In genomic region chr9:27109533-27110514, GRCm38 (mm10) we compare ENCODE assay signal across 9 mouse cellular contexts. TPM values are rescaled to one million over a fixed set of nuclear protein-coding genes. Genes with fewer than 3 reads are reported as not detected.
DNase-seq lines count a peak whose midpoint lies in the region; ATAC-seq lines count a peak whose summit lies in the region.
"Had no signal": no experiment of that assay in that cellular context is flagged by ENCODE, and none has a peak within 500 bp of the region (broad histone marks: within the 10 kb centered on the region; RNA-seq: fewer than 3 reads in every experiment).

No protein-coding gene starts in this region.

- peaks cover 20% of the 10 kb centered on the region for H3K4me1 ChIP-seq in forebrain, embryonic 16.5 days (replicated peaks; ENCODE audit: control insufficient read depth, insufficient read depth, low read length)

- no peaks in the 10 kb centered on the region for H3K9me3 ChIP-seq in forebrain, embryonic 16.5 days (ENCODE audit: control insufficient read depth, low read length)
- H3K9me3 ChIP-seq: neural tube, embryonic 13.5 days had no signal

- no peaks in the 10 kb centered on the region for H3K27me3 ChIP-seq in forebrain, embryonic 16.5 days (replicated peaks; ENCODE audit: control insufficient read depth, insufficient read depth, low read length)
- H3K27me3 ChIP-seq: neural tube, embryonic 13.5 days had no signal

- H3K9ac ChIP-seq in forebrain, embryonic 16.5 days (replicated peaks; ENCODE audit: low read depth, low read length): no peak overlapping the region
- H3K9ac ChIP-seq: neural tube, embryonic 13.5 days had no signal

- no peak for ATAC-seq in forebrain, embryonic 16.5 days
- ATAC-seq in megakaryocyte progenitor cell, adult 5-6 weeks (replicated peaks; ENCODE audit: poor library complexity): peak; percentile 96

- H3K4me2 ChIP-seq in forebrain, embryonic 16.5 days (ENCODE audit: low read length): no peak overlapping the region
- H3K4me2 ChIP-seq: neural tube, embryonic 13.5 days had no signal

- peak; percentile 6 to 13 for DNase-seq in urinary bladder, adult 18-20 months (ENCODE audit: low spot score in 2 of 2)
- no peak for DNase-seq in urinary bladder, adult 2 months (ENCODE audit: low spot score)
- peak; percentile 73 for DNase-seq in heart, postnatal 14 days
- peak; percentile 63 to 73 for DNase-seq in left cerebral cortex, postnatal 36 days (ENCODE audit: low spot score in 2 of 2)
- DNase-seq in Muller cell, postnatal 12 days (ENCODE audit: inconsistent ontology term): no peak
- DNase-seq in spleen, postnatal 10 days (ENCODE audit: low spot score in 2 of 2): no peak

- intact Hi-C loops in heart, postnatal 14 days (cut with DNase I): loop anchor here (2.0 to 10.0 kb wide), 3 partner anchors 17 to 175 kb away; no protein-coding TSS in a partner anchor
- intact Hi-C loops in left cerebral cortex, postnatal 36 days (cut with DNase I): loop anchor here (1.0 to 5.0 kb wide), 2 partner anchors 14 to 217 kb away; no protein-coding TSS in a partner anchor

- 66% methylated on average over 22 of the region's 22 CpGs for WGBS in forebrain, embryonic 16.5 days

- no peaks in the 10 kb centered on the region for H3K36me3 ChIP-seq in forebrain, embryonic 16.5 days (ENCODE audit: control insufficient read depth, insufficient read depth)

- peak overlapping the region; percentile 48 for H3K27ac ChIP-seq in forebrain, embryonic 16.5 days (ENCODE audit: low read length)
- H3K27ac ChIP-seq: neural tube, embryonic 13.5 days had no signal

- no peak overlapping the region for H3K4me3 ChIP-seq in forebrain, embryonic 16.5 days (replicated peaks; ENCODE audit: low read length)
- H3K4me3 ChIP-seq: neural tube, embryonic 13.5 days had no signal

RNA-seq across cellular contexts. Expression of gene Jam3, which starts 45.4 kb away (rescaled TPM):
- polyA plus RNA-seq in urinary bladder, adult 2 months (2012; rRNA removed): 60.4 and 62.0 TPM in 2 replicates
- 60.2 and 62.2 TPM in 2 replicates for polyA plus RNA-seq in forebrain, embryonic 16.5 days (2015; fragmentation: Nextera tagmentation; extraction: Ambion mirVana)
- total RNA-seq in heart, postnatal 14 days (2021): 10 to 100 TPM; 16.8 to 17.3 TPM
- total RNA-seq in left cerebral cortex, postnatal 36 days (2021): 10 to 100 TPM; 34.6 to 38.7 TPM
- 0.10 TPM in 1 of 2 replicates, not detected in the other for total RNA-seq in megakaryocyte progenitor cell, adult 5-6 weeks (2015)
- 0.27 TPM in 1 of 2 replicates, not detected in the other for total RNA-seq in megakaryocyte progenitor cell, adult 5-6 weeks (2017)

Comparison
In these comparisons a context has a peak if more than half of its experiments do, and no peak if none do; other contexts are left out.
1. DNase-seq: peak in urinary bladder, adult 18-20 months (2 of 2), heart, postnatal 14 days (2 of 2) and left cerebral cortex, postnatal 36 days (2 of 2); none in urinary bladder, adult 2 months (single experiment), Muller cell, postnatal 12 days (single experiment) and spleen, postnatal 10 days (0 of 2).
2. RNA of gene Jam3, which starts 45.4 kb away (total RNA-seq): 34.6 to 38.7 TPM in left cerebral cortex, postnatal 36 days and 16.8 to 17.3 TPM in heart, postnatal 14 days; 0.10 to 0.27 TPM in megakaryocyte progenitor cell, adult 5-6 weeks; every median in the first group is over 10 times any median in the second.